Mouse (Mus musculus): ENCODE results near the gene Myl10.

DNA sequence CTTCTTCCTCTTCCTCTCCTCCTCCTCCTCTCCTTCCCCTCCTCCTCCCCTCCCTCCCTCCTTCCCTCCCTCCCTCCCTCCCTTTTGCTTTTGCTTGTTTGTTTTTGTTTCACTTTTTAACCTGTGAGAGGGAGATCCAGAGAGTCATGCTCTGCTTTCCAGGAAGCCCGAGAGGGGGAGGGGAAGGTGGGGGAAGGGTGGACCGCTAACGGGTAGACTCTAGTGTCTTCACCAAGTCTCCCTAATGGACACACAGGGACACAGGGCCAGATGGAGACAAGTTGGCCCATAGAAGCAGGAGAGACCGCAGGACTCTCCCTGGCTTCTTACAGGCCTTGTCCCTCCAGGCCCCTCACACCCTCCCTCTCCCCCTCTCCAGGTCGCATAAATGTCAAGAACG lies 2.0 kb downstream of the Myl10 start:
- TF ChIP-seq GATA1 (IDR thresholded peaks at IDR 0.05; ENCODE audit: low read length) (no peak), TAL1 (IDR thresholded peaks at IDR 0.05; ENCODE audit: low read length) (no peak)

All from erythroblast, embryonic 14.5 days (primary cell).